Mouse (Mus musculus) layer of hippocampus, postnatal 14 days (tissue): ENCODE results near the gene Snd1. TPM values are rescaled to one million over a fixed set of nuclear protein-coding genes. Genes with fewer than 3 reads are reported as not detected.

ENCODE experiments used
- DNase-seq, 2 experiments: peaks; one replicate each; pipeline ENCODE4 v3.0.0; 2021 to 2022; ENCODE audit warnings: low spot score in 2 of 2, mixed read lengths in 1 of 2
- total RNA-seq, 2 experiments: library from RNA; stranded (reverse); gene quantifications; 2 replicates each; pipeline ENCODE4 v1.2.3; 2021

Snd1 gene
- total RNA-seq, 2 experiments from 2014 or later: 119 to 124 TPM

GRCm38 (mm10) chr6:28537851-28538527, 63.0 kb downstream of the Snd1 start:
- DNase-seq: peak; percentile 66 to 86

- peak in 1 of 2 experiments; percentile 39 for DNase-seq
Measured at GRCm38 (mm10) chr6:28542298-28542701, 67.4 kb downstream of the Snd1 start.

DNA sequence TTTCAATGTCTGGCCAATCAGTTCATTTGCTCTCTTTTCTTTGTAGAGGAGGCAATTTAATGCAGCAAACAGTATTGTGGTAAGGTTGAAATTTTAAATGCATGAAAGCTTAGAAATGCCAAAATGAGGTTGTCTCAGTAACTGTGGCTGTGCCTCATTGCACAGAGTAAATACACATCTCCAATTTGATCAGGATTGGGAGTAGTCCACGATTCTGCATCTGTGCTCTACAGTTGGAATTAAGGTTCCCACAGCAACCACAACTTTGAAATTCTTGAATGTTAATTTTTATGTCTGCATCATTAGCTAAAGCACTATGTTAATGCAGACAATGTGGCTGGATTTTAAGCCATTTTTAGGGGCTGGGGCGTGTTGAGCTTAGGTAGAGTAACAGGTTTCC, 72.0 kb downstream of the Snd1 start:
- peak in 1 of 2 experiments; percentile 41 for DNase-seq

- no peak for DNase-seq
Measured at GRCm38 (mm10) chr6:28549374-28549773, 74.4 kb downstream of the Snd1 start.

GRCm38 (mm10) chr6:28550255-28551004, 75.5 kb downstream of the Snd1 start:
- no peak for DNase-seq

- DNase-seq: no peak
Measured at GRCm38 (mm10) chr6:28554470-28554869, 79.5 kb downstream of the Snd1 start.

GRCm38 (mm10) chr6:28555002-28555401, 80.1 kb downstream of the Snd1 start:
- DNase-seq: no peak

DNA sequence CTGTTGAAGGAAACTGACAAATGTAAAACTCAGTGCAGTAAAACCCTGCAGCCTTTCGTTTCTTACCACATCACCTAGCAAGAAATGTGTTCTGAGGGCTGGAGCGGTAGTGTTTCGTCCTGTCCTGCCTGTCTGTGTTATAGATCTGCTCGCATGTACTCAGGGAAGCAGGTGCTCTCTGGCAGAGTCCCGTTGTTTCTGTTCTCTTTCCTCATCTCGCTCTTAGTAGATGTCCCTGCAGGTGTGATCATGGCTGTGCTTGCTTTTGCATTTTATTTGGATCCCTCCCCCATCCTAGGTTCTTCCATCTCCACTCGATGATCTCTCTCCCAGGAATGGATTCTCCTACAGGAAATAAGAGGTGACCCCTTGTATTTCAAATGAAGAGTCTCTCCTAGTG, 80.5 kb downstream of the Snd1 start:
- DNase-seq: no peak

GRCm38 (mm10) chr6:28557728-28558127, 82.8 kb downstream of the Snd1 start:
- DNase-seq: no peak

- no peak for DNase-seq
Measured at GRCm38 (mm10) chr6:28559419-28559818, 84.5 kb downstream of the Snd1 start.

- DNase-seq: no peak
Measured at GRCm38 (mm10) chr6:28561291-28561995, 86.5 kb downstream of the Snd1 start.

GRCm38 (mm10) chr6:28562323-28563044, 87.5 kb downstream of the Snd1 start:
- DNase-seq: no peak

- DNase-seq: no peak
Measured at GRCm38 (mm10) chr6:28567978-28568377, 93.0 kb downstream of the Snd1 start.

DNA sequence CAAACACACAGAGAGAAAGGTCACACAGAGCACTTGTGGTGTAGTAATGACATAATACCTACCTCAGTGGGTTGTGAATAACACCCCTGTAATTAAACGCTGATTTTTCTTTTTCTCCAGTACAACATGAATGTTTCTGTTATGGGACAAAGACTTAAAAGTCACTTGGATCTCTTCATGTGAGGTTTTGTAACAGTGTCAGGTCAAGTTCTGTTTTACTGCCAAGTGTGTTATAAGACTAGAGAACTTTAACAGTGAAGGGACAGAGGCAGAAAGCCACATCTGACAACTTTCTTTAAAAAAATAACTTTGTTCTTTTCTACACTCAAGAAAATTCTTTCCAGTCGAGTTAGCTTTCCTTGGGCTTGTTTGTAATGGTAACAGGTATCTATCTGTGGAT, 97.0 kb downstream of the Snd1 start:
- no peak for DNase-seq

GRCm38 (mm10) chr6:28572991-28573759, 98.2 kb downstream of the Snd1 start:
- no peak for DNase-seq

DNA sequence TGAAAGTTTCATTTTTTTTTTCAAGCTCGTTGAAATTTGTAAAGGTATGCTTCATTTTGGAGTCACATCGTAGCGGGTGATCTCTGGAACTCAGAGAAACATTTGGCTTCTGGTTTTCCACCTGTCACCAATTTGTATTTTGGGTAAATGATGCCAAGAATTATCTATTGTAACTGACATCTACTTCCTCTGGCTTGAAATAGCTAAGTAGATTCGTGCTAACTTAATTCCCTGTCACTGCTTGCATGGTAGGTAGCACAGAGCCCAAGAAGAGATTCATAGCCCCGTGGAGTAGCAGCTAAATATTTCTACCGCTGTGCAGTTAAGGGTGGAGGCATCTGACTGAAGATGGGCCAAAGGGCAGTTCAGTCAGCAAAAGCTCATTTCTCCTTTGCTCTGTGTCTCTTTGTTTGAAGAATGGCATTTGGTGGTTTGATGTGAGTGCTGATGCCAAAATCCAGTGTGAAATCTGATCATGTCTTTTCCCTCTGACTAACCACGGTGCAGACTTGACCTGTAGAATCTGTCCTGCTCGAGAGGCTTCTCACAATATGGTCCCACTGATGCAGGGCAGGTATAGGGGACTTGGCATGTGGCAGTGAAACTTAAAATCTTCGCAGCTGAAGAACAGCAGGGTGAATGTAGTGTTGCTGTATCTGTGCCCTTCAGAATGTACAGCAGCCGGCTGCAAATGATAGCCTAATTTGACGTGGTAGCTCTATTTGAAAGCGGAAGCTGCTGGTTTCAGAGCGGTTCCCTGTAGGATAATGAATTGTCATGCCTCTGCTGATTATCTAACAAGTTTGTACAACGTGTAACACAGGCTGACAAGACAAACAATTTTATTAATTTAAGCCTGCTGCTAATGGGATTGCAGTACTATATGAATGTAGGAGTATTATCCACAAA, 101.7 kb downstream of the Snd1 start:
- no peak for DNase-seq

- no peak for DNase-seq
Measured at GRCm38 (mm10) chr6:28582847-28583246, 107.9 kb downstream of the Snd1 start.

DNA sequence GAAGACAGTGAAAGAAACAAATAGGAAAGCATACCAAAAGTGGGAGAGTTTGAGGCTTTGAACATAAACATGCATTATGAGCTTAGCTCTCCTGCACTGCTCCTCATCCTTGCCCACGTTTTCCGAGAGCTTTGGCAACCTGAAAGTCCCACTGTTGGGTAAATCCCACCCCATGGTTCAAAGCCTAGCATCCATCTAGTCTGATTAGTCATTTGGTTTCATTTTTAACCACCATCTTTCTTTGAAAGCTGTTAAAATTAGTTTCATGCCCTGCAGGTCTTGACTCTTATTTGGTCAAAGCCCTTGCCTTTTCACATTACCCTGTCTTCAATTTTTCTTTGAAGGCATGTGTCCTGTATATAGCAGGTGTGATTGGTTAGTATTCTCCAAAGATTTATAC, 108.5 kb downstream of the Snd1 start:
- DNase-seq: no peak

- no peak for DNase-seq
Measured at GRCm38 (mm10) chr6:28586806-28587205, 111.9 kb downstream of the Snd1 start.
